Mouse (Mus musculus) heart, postnatal 0 days (tissue): ENCODE data around the gene Syngr1.

Experiments used
- CTCF ChIP-seq: IDR thresholded peaks from 2 replicates; pipeline ENCODE4 v1.5.1; 2016; ENCODE audit warnings: antibody characterized with exemption, control low read depth, low read depth
- EP300 ChIP-seq: IDR thresholded peaks from 2 replicates; pipeline ENCODE4 v1.6.1; 2016; ENCODE audit warnings: antibody characterized with exemption, low read depth

DNA sequence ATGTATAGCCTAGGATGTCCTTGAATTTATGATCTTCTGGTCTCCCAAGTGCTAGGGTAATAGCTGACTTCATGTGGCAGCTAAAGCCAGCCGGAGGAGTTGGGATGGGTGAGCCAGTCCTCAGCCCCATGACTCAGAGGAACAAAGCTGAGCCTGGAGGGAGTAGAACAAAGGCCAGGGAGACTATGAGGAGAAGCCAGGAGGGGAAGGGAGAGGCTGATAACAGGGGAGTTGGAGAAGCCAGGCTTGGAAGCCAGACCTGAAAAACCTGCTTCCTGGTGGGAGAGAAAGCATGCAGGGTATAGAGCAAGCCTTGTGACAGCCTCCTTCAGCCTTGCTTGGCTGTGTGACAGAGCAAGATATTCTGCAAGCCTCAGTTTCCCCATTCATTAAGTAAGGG lies 4.5 kb downstream of the Syngr1 start:
- TF ChIP-seq CTCF (no peak), EP300 (no peak)
